Mouse (Mus musculus) heart, embryonic 15.5 days (tissue): ENCODE measurements at regions not wholly inside any gene's neighbourhood (a gene's known extent, or its start where the extent isn't known, plus 50 kb on each side); places are given as distances from the start of the nearest gene placed in this dataset.

Experiments
- ATAC-seq: fragments of 200-750 bp; cut with Nextera tagmentation; replicated peaks from 2 replicates; pipeline ENCODE4 v1.8.0; 2017; ENCODE audit warnings: low read depth, moderate TSS enrichment; ENCODE audit not compliant: insufficient number of reproducible peaks, insufficient read depth, low FRiP score
- H3K27ac ChIP-seq: fragments of 300-500 bp; sonication (generic); 2 replicates; pipeline ENCODE4 v1.5.1; 2015; ENCODE audit warnings: mild to moderate bottlenecking, inconsistent platforms
- H3K27me3 ChIP-seq: fragments of 300-500 bp; sonication (generic); 2 replicates; pipeline ENCODE4 v1.6.1; 2015; ENCODE audit warnings: inconsistent platforms
- H3K36me3 ChIP-seq: fragments of 300-500 bp; sonication (generic); 2 replicates; pipeline ENCODE4 v1.6.1; 2015; ENCODE audit warnings: mild to moderate bottlenecking, inconsistent platforms
- H3K4me1 ChIP-seq: fragments of 300-500 bp; sonication (generic); replicated peaks from 2 replicates; pipeline ENCODE4 v1.6.1; 2015; ENCODE audit warnings: inconsistent platforms
- H3K4me2 ChIP-seq: fragments of 300-500 bp; sonication (generic); 2 replicates; pipeline ENCODE4 v1.6.1; 2015; ENCODE audit warnings: inconsistent platforms, mild to moderate bottlenecking, moderate library complexity
- H3K4me3 ChIP-seq: fragments of 300-500 bp; sonication (generic); 2 replicates; pipeline ENCODE4 v1.5.1; 2015; ENCODE audit warnings: mild to moderate bottlenecking, inconsistent platforms
- H3K9ac ChIP-seq: fragments of 300-500 bp; sonication (generic); 2 replicates; pipeline ENCODE4 v1.6.1; 2015; ENCODE audit warnings: mild to moderate bottlenecking, inconsistent platforms
- H3K9me3 ChIP-seq: fragments of 300-500 bp; sonication (generic); replicated peaks from 2 replicates; pipeline ENCODE4 v1.6.1; 2016; ENCODE audit warnings: inconsistent platforms
- WGBS: fragments of 180-500 bp; shearing (Covaris S2); methylation state at CpG from one replicate; pipeline ENCODE4 v1.1.7; 2015; ENCODE audit warnings: mixed read lengths; 5-methylcytosine and 5-hydroxymethylcytosine counted together

GRCm38 (mm10) chr8:107642241-107642640 is 54.0 kb upstream of the Psmd7 start:
- H3K27me3 ChIP-seq, result no peaks in the 10 kb centered on the region
- WGBS, result 77% methylated on average over 8 of the region's 8 CpGs
- no peak overlapping the region for H3K4me3 ChIP-seq
- no peaks in the 10 kb centered on the region for H3K36me3 ChIP-seq
- H3K4me2 ChIP-seq, result no peak overlapping the region
- no peak overlapping the region for H3K27ac ChIP-seq
- no peak for ATAC-seq
- no peak overlapping the region for H3K9ac ChIP-seq
- H3K9me3 ChIP-seq, result no peaks in the 10 kb centered on the region
- no peaks in the 10 kb centered on the region for H3K4me1 ChIP-seq

DNA sequence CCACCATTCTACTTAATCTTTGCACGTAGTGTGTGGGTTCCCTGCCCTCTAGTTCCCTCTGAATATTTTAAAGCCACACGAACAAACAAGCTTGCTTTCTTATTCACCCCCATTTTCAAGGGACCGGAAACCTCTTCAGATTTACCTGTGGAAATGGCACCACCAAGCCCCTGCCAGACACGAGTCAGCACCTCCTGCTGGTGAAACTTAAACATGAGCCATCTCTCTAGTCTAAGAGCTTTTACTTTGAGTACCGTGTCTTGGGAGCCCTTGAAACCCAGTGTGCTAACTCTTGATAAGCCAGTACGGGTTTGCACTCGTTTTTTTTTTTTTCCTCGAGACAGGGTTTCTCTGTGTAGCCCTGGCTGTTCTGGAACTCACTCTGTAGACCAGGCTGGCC is 59.7 kb upstream of the Psmd7 start:
- Histone ChIP-seq H3K9ac (no peak overlapping the region), H3K27ac (no peak overlapping the region), H3K4me3 (no peak overlapping the region), H3K4me1 (no peaks in the 10 kb centered on the region), H3K4me2 (no peak overlapping the region), H3K36me3 (no peaks in the 10 kb centered on the region), H3K9me3 (no peaks in the 10 kb centered on the region), H3K27me3 (no peaks in the 10 kb centered on the region)
- WGBS, result 75% methylated on average over 8 of the region's 8 CpGs
- ATAC-seq, result no peak

DNA sequence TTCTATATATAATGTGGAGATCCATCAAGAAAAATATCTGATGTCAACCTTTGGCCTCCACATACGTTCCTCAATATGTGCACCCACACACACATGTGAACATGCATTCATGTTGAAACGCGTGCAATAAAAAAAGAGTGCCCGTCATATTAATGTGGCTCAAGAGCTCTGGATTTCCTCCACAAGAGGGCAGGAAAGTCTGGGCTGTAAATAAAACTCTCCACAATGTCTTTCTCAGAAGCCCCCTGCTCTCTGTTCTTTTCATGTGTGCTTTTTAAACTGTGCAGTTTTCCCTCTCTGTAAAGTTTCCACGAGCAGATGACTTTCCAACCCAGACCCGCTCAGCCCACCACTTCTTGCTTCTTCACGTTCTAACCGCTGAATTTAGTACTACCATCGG is 62.0 kb upstream of the Psmd7 start:
- no peaks in the 10 kb centered on the region for H3K4me1 ChIP-seq
- H3K27ac ChIP-seq, result no peak overlapping the region
- H3K27me3 ChIP-seq, result no peaks in the 10 kb centered on the region
- H3K4me2 ChIP-seq, result no peak overlapping the region
- H3K36me3 ChIP-seq, result no peaks in the 10 kb centered on the region
- no peak overlapping the region for H3K4me3 ChIP-seq
- no peak for ATAC-seq
- 88% methylated on average over 9 of the region's 9 CpGs for WGBS
- H3K9me3 ChIP-seq, result no peaks in the 10 kb centered on the region
- H3K9ac ChIP-seq, result no peak overlapping the region

DNA sequence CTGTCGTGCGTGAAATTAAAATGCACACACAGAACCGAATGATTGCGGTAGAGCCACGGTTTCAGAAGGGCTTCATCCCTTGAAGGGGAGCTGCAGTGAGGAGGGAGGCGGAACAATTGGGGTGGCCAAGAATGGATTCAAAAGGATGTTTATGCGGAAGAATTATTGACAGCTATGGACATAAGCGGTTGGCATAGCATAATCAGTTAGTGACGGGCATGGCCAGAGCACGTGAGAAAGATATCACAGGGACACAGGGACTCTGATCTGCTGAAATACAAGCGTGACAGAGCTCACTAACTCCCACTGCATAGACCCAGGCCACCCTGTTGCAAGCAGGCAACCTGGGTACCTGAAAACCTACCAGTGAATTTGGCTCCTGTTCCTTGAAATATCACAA is 63.2 kb upstream of the Psmd7 start:
- no peak overlapping the region for H3K9ac ChIP-seq
- H3K4me1 ChIP-seq, result no peaks in the 10 kb centered on the region
- H3K4me3 ChIP-seq, result no peak overlapping the region
- no peak overlapping the region for H3K4me2 ChIP-seq
- ATAC-seq, result no peak
- no peak overlapping the region for H3K27ac ChIP-seq
- H3K36me3 ChIP-seq, result no peaks in the 10 kb centered on the region
- H3K9me3 ChIP-seq, result no peaks in the 10 kb centered on the region
- no peaks in the 10 kb centered on the region for H3K27me3 ChIP-seq
- WGBS, result 87% methylated on average over 11 of the region's 11 CpGs

DNA sequence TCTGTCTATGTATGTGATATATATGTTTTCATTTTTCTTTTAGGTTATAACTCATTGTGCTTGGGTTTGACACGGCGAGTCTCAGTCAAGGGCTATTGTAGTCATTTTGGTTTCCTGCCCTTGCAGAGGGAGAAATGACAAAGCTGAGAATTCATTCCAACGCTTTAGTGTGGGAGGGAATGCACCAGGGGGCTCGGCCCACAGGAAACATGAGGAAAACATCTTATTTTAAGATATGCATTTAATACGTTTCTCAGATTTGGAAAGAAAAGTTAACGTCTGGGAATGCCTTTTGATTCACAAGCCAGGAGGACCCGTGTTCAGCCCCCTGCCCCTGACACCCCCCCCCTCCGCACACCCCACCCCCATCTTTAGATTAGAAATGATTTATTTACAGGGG is 64.0 kb upstream of the Psmd7 start:
- Histone ChIP-seq H3K4me2 (no peak overlapping the region), H3K27me3 (no peaks in the 10 kb centered on the region), H3K4me3 (no peak overlapping the region), H3K4me1 (no peaks in the 10 kb centered on the region), H3K9ac (no peak overlapping the region), H3K27ac (no peak overlapping the region), H3K36me3 (no peaks in the 10 kb centered on the region), H3K9me3 (no peaks in the 10 kb centered on the region)
- ATAC-seq, result no peak
- WGBS, result 54% methylated on average over 8 of the region's 8 CpGs

GRCm38 (mm10) chr8:107653711-107654110 is 65.4 kb upstream of the Psmd7 start:
- H3K36me3 ChIP-seq, result no peaks in the 10 kb centered on the region
- WGBS, result 85% methylated on average over 10 of the region's 10 CpGs
- H3K4me2 ChIP-seq, result no peak overlapping the region

DNA sequence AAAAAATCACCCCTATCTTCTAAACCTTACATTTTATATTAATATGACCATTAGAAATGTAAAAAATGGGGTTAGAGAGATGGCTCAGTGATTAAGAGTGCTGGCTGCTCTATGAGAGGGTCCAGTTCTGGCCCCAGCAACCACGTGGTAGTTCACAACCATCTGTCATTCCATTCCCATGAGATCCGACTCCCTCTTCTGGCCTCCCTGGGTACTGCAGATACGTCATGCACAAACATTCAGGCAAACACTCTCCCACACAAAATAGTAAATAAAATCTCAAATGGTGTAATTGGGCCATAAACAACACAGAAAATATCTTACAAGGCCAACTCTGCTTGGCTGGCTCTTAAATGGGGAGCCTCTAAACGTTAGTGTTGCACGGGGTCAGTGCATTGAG is 68.4 kb upstream of the Psmd7 start:
- ATAC-seq, result no peak
- Histone ChIP-seq H3K9ac (no peak overlapping the region), H3K27ac (no peak overlapping the region), H3K4me1 (no peaks in the 10 kb centered on the region), H3K27me3 (no peaks in the 10 kb centered on the region), H3K4me2 (no peak overlapping the region), H3K4me3 (no peak overlapping the region), H3K9me3 (no peaks in the 10 kb centered on the region), H3K36me3 (no peaks in the 10 kb centered on the region)
- 69% methylated on average over 5 of the region's 5 CpGs for WGBS

More at GRCm38 (mm10) chr8:107653711-107654110, 65.4 kb upstream of the Psmd7 start:
- no peak overlapping the region for H3K4me3 ChIP-seq
- no peak overlapping the region for H3K9ac ChIP-seq
- no peak for ATAC-seq
- no peak overlapping the region for H3K27ac ChIP-seq
- no peaks in the 10 kb centered on the region for H3K27me3 ChIP-seq
- H3K4me1 ChIP-seq, result no peaks in the 10 kb centered on the region
- H3K9me3 ChIP-seq, result no peaks in the 10 kb centered on the region

GRCm38 (mm10) chr8:107657741-107658140 is 69.5 kb upstream of the Psmd7 start:
- WGBS, result 82% methylated on average over 4 of the region's 4 CpGs
- Histone ChIP-seq H3K9me3 (no peaks in the 10 kb centered on the region), H3K27me3 (no peaks in the 10 kb centered on the region), H3K4me1 (no peaks in the 10 kb centered on the region), H3K9ac (no peak overlapping the region), H3K4me2 (no peak overlapping the region), H3K27ac (no peak overlapping the region), H3K36me3 (no peaks in the 10 kb centered on the region), H3K4me3 (no peak overlapping the region)
- no peak for ATAC-seq

GRCm38 (mm10) chr8:107658386-107658785 is 70.1 kb upstream of the Psmd7 start:
- H3K4me2 ChIP-seq, result no peak overlapping the region
- no peak overlapping the region for H3K27ac ChIP-seq
- H3K27me3 ChIP-seq, result no peaks in the 10 kb centered on the region
- no peak overlapping the region for H3K9ac ChIP-seq
- no peaks in the 10 kb centered on the region for H3K9me3 ChIP-seq
- no peaks in the 10 kb centered on the region for H3K36me3 ChIP-seq
- ATAC-seq, result no peak
- H3K4me3 ChIP-seq, result no peak overlapping the region
- WGBS, result 82% methylated on average over 6 of the region's 6 CpGs
- H3K4me1 ChIP-seq, result no peaks in the 10 kb centered on the region

GRCm38 (mm10) chr8:107660624-107661023 is 72.4 kb upstream of the Psmd7 start:
- ATAC-seq, result no peak
- H3K4me1 ChIP-seq, result no peaks in the 10 kb centered on the region
- 80% methylated on average over 6 of the region's 6 CpGs for WGBS

DNA sequence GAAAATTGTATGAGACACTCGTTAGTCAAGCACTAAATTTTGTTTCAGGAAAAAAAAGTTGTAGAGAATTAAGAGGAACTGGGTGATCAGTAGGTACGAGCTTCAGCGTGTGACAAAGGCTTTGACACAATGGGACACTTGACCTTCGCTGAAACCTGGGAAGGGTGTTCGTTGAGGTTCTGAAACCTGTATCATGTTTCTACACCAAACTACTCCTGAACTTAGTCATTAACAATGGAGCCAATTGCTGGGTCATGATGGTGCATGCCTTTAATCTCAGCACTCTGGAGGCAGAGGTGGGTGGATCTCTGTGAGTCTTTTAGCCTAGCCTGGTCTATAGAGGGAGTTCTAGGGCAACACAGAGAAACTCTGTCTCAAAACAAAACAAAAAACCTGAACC is 81.3 kb upstream of the Psmd7 start:
- Histone ChIP-seq H3K9me3 (no peaks in the 10 kb centered on the region), H3K9ac (no peak overlapping the region), H3K36me3 (no peaks in the 10 kb centered on the region), H3K27me3 (no peaks in the 10 kb centered on the region), H3K27ac (no peak overlapping the region), H3K4me1 (no peaks in the 10 kb centered on the region), H3K4me2 (no peak overlapping the region), H3K4me3 (no peak overlapping the region)
- whole genome bisulfite sequencing, result 83% methylated on average over 5 of the region's 5 CpGs
- ATAC-seq, result no peak

More at GRCm38 (mm10) chr8:107660624-107661023, 72.4 kb upstream of the Psmd7 start:
- no peak overlapping the region for H3K27ac ChIP-seq
- H3K4me2 ChIP-seq, result no peak overlapping the region
- no peak overlapping the region for H3K9ac ChIP-seq
- no peak overlapping the region for H3K4me3 ChIP-seq
- no peaks in the 10 kb centered on the region for H3K36me3 ChIP-seq
- no peaks in the 10 kb centered on the region for H3K9me3 ChIP-seq
- no peaks in the 10 kb centered on the region for H3K27me3 ChIP-seq

- Histone ChIP-seq H3K27ac (no peak overlapping the region), H3K9ac (no peak overlapping the region), H3K4me1 (no peaks in the 10 kb centered on the region), H3K27me3 (no peaks in the 10 kb centered on the region), H3K36me3 (no peaks in the 10 kb centered on the region), H3K4me2 (no peak overlapping the region), H3K4me3 (no peak overlapping the region), H3K9me3 (no peaks in the 10 kb centered on the region)
- 74% methylated on average over 8 of the region's 8 CpGs for WGBS
- ATAC-seq, result no peak
These were observed 83.2 kb upstream of the Psmd7 start for GRCm38 (mm10) chr8:107671471-107671870.
